Mouse (Mus musculus) cerebral cortex, adult 2 months (tissue): Measurements from ENCODE around the gene Ndufb3.

Experiments
- WGBS: fragments of 180-500 bp; shearing (Covaris S2); methylation state at CpG from one replicate; pipeline ENCODE4 v1.1.7; 2018; 5-methylcytosine and 5-hydroxymethylcytosine counted together

Ndufb3 gene

DNA sequence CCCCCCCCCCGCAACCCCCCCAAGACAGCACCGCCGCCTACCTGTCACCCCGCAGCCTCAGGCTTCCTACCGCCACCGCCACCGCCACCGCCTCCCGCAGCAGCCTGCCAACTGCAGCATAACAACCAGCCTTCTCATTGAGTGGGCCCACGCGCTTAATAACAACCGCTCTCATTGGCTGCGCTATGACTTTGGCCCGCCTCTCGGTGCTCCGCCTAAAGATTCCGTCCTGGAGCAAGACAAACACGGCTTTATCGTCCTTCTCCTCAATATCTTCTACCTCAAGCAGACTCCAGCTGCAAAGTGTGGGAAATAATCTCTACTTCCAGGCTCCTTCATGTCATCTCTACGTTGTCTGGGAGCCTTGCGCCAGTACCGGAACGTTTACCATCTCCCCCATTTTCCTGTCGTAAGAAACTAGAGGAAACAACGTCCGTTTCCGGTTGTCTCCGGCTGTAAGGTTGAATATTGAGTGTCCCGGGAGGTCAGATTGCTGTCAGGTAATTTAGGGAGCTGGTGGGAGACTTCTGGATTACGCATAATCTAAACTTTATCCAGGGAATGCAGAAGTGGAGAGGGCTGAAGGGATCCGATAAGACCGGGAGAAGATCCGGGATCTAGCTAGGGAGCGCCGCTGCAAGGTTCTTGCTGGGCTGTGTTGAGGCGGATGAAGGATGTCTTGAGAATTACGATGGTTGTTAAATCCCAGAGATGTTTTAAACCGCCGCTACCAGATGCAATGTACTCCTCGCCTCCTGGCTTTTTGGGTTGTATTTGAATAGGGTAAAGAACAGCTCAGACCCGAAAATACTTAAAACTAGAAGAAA, at the start of gene Ndufb3, which contains the start of gene Fam126b:
Gene Ndufb3 (plus strand): TSS at position 214 of the 827 bp plus-strand sequence.
Gene Fam126b (minus strand): TSS at position 153 of the 827 bp plus-strand sequence.
- 1% methylated on average over 41 of the region's 41 CpGs for WGBS

DNA sequence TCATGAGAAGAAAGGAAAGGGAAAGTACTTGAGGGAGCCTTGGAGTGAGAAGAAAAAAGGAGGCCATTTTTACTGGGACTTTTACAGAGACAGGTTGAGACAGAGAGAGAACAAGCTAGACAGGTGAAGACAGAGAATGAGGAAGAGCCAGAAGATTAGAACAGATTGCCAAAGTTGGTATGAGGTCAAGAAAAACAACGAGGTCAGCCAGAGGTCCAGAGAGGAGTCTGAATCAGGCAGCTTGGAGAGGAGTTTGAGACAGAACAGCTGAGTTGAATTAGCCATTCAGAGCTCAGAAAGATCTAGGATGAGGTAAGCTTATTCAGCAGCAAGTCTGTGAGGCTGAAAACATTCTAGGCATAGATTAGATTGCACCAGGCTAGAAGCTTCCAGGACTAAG, 44.8 kb upstream of the Ndufb3 start:
- 61% methylated on average over 1 of the region's 1 CpGs for WGBS

DNA sequence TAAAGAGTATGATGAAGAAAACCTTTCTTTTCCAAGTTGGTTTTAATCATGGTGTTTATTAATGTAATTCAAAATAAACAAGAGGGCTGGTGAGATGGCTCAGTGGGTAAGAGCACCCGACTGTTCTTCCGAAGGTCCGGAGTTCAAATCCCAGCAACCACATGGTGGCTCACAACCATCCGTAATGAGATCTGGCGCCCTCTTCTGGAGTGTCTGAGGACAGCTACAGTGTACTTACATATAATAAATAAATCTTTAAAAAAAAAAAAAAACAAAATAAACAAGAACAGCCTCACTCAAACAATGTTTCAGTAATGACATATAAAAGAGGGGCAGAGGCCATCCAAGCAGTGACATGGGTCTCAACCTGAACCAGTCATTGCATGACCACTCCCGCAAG, 25.8 kb upstream of the Ndufb3 start:
- 92% methylated on average over 6 of the region's 6 CpGs for WGBS

DNA sequence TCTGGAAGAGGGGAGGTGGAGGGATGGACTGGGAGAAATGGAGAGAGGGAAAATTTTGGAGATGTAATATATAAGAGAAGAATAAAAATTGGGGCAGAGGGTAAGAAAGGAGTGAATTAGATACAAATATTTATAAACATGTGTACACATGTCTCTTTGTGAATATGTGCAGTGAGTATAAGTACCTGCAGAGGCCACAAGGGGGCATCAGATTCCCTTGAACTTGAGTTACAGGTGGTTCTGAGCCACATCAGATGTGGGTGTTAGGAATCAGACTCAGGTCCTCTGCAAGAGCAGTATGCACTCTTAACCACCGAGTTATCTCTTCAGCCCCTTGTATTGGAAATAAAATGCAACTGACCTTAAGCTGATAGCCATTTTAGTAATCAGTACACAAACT, 23.7 kb upstream of the Ndufb3 start:
- WGBS = 93% methylated on average over 1 of the region's 1 CpGs

DNA sequence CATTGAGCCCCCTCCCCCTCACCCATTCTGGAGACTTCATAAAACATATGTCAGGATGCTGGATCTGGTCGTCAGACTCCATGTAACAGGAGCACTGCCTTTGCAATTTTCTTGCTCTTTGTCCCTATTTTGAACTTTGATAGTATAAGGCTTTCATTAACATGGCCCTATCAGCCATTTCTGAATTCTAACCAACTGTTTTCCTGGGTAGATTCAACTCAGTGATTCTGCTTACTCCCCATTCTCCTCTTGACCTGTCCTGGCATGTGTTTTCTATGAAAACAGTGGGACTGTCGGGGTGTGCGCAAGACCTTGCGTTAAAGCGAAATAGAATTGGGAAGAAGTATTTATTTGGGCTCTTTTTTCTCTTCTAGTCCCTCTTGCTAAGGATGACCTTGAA, 21.2 kb upstream of the Ndufb3 start:
- WGBS = 90% methylated on average over 5 of the region's 5 CpGs

DNA sequence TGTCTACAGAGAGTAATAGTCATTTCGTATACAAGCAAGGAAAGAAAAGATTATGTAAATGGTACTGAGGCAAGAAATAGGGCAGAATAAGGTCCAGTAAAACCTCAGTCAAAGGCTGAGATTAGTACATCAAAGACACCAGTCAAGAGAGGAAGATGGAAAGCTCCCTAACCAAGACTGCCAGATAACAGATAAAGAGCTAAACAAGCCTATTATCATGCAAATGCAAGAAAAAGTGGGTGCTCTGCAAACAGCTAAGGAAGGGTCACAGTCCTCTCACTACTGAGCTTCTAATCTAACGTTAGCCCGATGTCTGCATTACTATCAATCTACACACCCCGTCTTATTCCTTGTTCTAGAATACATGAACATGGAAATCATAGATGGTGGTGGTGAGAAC, 15.7 kb upstream of the Ndufb3 start:
- 66% methylated on average over 4 of the region's 4 CpGs for WGBS

DNA sequence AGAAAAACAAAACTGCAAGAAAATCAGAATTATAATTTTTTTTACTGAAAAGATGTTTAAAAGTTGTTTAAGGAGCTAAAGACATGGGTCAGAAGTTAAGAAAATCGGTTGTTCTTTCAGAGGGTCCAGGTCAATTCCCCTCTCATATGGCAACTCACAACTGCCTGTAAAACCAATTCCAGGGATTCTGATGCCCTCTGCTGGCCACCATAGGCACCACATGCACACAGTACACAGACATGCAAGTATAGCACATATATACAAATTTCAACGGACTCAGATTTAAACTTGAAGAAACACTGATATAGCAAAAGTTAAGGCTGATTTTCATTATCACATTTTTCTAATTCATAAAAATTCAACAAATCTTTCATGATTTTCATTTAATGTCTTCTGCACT, 7.0 kb upstream of the Ndufb3 start:
- WGBS = 79% methylated on average over 2 of the region's 2 CpGs

DNA sequence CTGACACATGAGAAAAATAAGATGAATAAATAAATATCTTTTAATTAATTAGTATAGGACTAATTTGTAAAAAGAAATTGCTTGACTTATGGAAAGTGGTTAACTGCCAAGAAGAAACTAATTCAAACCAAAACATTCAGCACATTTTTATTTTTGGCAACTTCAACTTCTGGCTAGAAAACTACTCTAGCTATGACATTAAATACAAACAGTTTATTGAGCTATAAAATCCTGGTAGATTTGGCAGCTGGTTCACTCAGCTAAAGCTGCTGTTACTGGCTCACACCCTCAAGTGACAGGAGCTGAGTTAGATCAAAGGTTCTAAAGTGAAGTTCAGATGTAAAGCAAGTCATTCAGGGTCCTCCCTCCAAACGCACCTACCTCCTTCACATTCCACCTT, 3.6 kb upstream of the Ndufb3 start:
- WGBS = 42% methylated on average over 1 of the region's 1 CpGs

DNA sequence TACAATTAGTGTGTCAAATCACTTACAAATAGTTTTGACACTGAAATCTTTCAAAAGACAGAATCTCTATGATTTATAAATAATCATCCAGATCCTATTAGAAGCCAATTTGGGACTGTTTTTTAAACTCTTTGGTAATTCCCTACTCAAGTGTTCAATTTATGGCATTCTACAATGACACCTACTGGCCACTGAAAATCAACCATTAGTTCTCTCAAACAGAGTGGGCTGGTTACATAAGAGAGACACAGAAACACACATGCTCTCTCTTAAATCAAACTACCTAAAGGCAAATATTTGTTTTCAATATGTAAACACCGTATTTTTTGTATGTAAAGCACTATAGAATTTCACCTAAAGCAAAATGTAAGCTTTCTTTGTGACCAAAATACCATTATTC, 1.9 kb upstream of the Ndufb3 start:
- WGBS = 63% methylated on average over 1 of the region's 1 CpGs

DNA sequence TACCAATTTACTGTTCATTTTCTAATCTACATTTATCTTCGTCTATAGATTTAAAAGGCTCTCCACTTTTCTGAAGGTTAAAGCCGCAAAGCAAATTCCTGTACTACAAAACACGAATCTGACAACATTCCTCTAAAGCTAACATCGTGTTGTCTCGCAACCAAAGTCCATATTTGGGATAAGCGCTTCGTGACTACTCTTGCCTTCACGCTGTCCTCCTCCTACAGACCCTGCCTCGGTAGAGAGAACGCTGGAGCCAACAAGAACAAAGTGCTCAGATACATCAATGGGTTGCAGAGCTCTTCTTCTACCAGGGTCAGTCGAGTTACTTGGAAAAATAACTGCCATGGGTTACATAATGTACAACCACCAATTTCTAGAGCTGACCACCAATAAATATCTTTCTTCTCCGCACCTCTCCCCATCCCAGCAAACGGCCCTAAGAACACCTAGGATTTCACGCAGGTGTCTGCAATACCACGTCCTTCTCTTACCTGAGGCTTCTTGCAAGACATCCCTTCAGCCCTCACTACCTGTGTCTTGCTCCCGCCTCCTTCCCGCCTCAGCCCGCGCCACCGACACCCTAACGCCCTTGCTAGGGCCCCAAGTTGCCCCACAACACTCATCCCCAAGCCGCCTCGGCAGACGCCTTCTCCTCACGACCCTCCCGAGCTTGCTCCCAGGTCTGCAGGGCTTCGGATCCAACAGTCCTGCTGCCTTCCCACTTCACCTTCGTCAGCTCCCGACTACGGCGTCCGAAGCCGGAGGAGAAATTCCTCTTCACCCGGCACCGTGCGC, 612 bp upstream of the Ndufb3 start:
- WGBS = 2% methylated on average over 36 of the region's 36 CpGs

DNA sequence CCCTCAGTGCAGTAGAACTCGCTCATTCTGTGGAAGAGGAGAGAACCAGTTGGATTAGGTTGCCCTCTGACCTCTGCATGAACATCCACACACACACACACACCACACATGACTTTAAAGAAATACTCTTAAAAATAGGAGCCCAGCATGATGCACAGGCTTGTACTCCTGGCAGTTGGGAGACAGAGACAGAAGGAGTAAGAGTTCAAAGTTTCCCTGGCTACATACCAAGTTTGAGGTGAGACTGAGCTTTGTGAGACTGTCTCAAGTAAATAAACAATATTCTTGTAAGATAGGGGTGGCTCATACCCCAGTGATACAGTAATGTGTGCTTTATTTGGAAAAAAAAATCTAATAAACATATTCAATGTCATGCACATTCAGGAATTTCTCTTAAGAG, 1.3 kb downstream of the Ndufb3 start:
- WGBS = 81% methylated on average over 1 of the region's 1 CpGs

DNA sequence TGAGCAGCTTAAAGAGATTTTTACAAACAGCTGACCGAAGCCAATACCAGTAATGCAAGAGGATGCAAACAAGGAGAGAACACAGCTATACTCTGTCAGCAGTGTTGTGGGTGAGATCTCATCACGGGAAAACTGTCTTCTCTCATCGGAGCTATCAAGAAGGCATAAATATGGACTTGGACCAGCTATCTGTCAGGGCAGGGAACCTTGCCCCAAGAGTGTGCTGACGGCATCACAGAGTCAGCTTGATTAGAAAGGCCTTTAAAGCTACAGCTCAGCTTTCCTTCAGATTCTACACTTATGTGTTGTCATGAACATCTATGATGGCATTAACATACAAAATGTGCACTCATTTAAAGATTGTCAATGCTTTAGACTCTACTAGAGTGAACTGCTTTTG, 16.5 kb downstream of the Ndufb3 start:
- 85% methylated on average over 4 of the region's 4 CpGs for WGBS

DNA sequence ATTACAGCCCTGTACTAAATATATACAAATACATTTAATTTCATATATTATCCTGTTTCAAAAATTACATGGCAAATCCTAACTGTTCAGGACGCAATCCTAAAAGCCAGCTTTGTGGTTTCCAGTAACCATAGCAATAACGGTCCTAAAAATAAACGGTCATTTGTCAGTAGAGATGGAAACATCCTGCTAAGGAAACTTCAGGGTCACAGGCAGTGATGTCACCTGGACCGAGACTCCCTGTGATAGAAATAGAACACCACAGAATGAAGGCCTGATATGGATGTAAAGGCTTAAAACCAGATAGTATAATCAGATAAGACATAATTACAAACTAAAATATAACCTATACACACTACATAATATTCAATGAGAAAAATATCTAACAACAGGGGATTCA, 17.6 kb downstream of the Ndufb3 start:
- 56% methylated on average over 4 of the region's 4 CpGs for WGBS

DNA sequence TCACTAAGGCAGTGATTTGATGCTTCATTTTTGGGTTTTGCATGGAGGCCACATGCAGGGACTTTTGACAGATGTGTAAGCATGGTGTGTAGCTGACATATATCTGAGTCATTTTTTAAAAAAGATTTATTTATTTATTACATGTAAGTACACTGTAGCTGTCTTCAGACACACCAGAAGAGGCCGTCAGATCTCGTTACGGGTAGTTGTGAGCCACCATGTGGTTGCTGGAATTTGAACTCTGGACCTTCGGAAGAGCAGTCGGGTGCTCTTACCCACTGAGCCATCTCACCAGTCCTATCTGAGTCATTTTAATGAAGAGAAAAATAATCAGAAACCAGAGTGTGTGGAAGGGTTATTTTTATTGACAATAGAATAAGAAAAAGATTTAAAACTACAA, 23.4 kb downstream of the Ndufb3 start:
- WGBS = 90% methylated on average over 5 of the region's 5 CpGs

DNA sequence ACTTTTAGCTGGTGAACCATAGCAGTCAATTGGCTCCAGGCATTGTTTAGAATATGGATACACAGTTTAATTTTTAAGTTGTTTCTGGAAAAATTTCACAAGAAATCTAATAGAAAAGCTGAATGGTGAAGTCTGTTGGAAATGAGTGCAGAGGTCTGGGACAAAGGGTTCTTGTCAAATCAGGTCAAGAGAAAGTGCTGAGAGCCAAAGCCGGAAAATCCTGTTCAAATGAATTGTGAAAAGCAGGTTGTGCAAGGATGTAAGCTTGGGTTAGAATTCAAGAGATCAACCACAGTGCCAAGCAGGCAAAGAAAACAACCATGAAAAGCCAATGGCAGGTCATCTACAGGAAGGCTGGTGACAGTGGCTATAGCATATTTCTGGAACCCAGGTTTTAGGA, 24.0 kb downstream of the Ndufb3 start:
- 72% methylated on average over 1 of the region's 1 CpGs for WGBS

DNA sequence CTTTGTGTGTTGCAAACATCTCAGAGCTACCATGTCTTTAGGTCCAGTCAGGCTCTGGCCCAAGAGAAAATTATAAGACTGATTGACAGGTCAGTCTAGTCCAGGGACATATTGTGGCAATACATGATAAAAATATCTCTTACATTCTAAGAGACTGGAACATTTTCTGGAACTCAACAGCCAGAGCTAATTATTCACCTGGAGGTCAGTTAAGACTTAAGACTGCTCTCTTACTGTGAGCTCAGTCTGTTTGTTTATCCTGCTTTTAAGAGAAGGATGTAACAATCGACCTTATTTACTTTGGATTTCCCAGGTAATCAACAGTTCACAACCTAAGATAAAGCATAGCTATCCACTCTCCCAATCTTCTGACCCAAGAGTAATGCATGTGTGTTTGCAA, 24.4 kb downstream of the Ndufb3 start:
- WGBS = 61% methylated on average over 1 of the region's 1 CpGs

DNA sequence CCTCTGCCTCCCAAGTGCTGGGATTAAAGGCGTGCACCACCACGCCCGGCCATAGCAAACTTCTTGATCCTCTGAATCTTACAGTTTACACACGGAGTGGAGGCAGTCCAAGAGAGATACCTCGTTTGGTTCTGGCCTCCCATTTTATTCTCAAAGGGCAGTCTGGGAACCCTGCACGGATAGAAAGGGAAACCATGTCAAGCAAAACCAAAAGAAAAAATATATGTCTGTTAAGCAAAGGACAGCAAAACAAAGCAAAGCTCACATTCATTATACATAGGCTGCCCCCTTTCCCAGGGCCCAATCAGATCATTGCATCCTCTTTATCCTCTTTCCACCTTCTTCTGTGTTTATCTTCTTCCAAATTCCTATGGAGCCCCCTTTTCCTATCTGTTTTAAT, 27.6 kb downstream of the Ndufb3 start:
- WGBS = 82% methylated on average over 6 of the region's 6 CpGs

DNA sequence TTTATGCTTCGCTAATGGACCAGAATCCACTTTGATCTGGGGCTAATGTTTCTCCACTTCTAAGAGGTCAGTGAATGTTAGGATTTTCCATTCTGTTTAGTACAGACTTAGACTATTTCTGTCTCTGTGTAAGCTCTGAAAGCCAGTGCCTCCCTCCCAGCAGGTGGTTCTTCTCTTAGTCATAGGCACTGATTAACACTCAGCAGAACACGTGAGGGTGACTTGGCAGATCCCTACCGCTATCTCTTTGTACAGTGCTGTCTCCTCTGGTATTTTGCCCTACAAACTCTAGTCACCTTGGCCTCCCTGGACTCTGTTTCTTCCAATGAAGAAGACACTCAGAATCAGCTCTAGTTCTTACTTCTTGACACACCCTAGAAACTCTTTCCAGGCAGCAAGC, 28.2 kb downstream of the Ndufb3 start:
- 46% methylated on average over 3 of the region's 3 CpGs for WGBS

DNA sequence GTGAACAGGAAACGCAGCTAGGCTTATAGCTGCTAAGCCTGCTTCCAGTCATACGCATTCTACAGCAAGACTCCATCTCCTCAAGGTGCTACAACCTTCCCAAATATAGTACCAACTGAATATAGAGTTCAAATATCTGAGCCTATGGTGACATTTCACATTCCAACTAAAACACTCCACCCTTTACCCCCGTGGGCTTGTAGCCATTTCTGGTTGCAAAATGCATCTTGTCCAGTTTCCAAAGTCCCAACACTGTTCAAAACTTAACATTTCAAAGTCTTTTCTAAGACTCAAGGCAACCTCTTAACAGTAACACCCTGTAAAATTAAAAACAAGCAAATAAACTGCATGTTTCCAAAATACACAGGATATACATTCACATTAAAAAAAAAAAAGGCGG, 29.0 kb downstream of the Ndufb3 start:
- WGBS = 85% methylated on average over 4 of the region's 4 CpGs

DNA sequence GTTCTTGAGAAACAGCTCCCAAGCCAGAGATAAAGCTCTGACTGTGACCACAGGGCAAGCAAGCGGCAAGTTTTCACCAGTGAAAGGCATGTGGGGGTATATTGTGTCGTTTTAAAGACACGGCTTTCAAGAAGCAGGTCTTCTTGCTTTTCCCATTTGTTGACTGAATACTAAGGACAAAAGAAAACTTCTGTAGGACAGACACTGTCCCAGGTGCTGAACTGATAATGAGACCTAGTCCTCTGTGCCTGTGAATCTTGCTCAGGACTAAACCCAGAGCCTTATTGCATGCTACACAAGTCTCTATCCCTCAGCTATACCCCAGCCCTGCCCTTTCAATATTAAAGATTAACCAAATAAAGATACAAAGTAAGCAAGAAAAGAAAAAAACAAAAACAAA, 30.0 kb downstream of the Ndufb3 start:
- WGBS = 74% methylated on average over 3 of the region's 3 CpGs

DNA sequence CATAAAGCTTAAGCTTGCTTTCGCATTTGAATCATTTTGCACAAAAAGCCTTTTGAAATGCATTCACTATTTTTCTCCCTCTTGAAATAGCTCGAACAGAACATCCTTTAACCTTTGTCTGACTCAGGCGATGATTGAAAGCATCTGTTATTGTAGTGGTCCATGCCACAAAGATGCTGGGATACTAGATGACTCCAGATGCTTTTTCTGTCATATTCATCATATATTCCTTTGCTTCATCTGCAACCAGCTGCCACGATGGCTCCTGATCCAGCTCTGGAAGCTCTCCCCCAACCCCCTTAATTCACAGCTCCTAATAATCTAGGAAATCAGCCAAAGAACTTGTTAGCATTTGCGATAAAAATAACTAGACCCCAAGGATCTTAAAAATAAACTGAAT, 30.9 kb downstream of the Ndufb3 start:
- WGBS = 33% methylated on average over 5 of the region's 5 CpGs

DNA sequence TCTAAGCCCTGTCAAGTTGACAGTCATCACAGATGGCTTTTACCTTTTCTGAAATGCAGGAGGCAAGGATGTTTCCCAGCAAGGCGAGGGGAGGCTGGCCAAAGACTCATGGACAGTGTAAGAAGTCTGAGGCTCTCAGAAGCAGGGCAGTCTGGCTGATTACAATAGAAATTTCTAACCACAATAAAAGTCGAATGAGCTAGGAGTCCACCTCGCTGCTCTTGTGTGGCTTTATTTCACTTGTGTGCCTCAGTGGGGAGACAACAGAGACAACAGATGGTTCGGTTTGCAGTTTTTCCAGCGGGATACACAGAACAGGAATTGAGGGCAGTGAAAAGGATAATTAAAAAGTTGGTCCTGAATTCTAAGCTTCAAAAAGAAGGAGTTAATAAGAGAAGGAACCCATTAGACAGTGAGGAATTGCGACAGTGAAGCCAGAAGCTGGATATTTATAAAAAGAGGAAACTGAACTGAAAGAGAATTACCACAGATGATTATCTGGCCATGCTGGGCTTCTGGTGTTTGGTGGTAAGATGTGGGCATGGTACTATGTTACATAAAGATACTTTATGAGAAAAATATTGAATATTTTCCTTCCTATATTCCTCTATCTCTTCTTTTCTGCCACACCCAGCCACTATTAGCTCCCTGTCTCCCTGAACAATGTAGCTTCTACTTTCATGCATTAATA, 31.9 kb downstream of the Ndufb3 start:
- WGBS = 51% methylated on average over 6 of the region's 6 CpGs

DNA sequence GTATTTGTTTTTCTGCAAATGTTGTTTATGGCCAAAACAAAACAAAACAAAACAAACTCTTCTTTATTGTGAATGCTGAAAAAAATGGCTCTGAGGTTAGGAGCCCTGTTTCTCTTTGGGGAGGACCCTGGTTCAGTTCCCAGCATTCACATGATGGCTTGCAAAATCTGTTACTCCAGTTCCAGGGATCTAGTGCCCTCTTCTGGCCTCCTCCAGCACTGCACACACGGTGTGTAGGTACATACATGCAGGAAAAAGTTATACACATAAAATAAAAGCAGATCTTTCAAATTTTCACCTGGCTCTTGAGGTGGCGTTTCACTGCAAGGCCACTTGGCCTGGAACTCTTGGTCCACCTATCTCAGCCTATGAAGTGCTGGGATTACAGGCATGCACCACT, 32.6 kb downstream of the Ndufb3 start:
- 88% methylated on average over 2 of the region's 2 CpGs for WGBS
